Mouse (Mus musculus): Measurements from ENCODE around the gene Notch4. TPM values are rescaled to one million over a fixed set of nuclear protein-coding genes. Genes with fewer than 3 reads are reported as not detected.
A peak's percentile ranks its signal among the peaks of the same experiment; 100 is the strongest.

Gene Notch4
- polyA plus RNA-seq, 1 experiment from 2014 or later = 10.6 TPM

DNA sequence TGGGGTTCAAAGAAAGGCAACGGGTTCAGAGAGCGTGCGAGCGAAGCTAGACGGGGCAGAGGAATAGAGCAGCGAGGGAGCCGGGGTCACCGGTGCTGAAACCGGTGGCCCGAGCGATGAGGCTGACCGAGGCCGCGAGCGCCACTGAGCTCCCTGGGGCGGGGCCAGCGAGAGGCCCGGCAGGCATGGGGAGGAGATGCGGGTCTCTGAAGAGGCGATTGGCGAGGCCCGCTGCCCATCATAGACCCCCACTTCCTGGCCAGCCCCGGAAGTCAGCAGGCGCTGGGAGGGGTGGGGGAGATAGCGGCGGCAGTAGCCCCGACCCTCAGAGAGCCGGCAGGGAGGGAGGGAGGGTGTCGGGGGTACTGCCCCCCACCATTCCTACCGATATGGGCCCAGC lies 41.5 kb downstream of the Notch4 start:
- H3K4me3 ChIP-seq (replicated peaks; ENCODE audit: low read depth, low read length) = peak overlapping the region; percentile 88
- peaks cover 18% of the 10 kb centered on the region for H3K4me1 ChIP-seq (replicated peaks; ENCODE audit: insufficient read depth, low read length)
- peak overlapping the region; percentile 89 for H3K27ac ChIP-seq
- H3K27me3 ChIP-seq (ENCODE audit: insufficient read depth, low read length) = no peaks in the 10 kb centered on the region
- ATAC-seq (replicated peaks; ENCODE audit: low FRiP score, low read depth) = peak; percentile 33
- peak overlapping the region; percentile 95 for H3K9ac ChIP-seq (ENCODE audit: low read depth, low read length)
- TF ChIP-seq CTCF (IDR thresholded peaks at IDR 0.05; ENCODE audit: low read depth) = no peak
- peaks cover 7% of the 10 kb centered on the region; the same call in 1 of the 2 replicates for H3K36me3 ChIP-seq (ENCODE audit: insufficient read depth, low read length)
- H3K9me3 ChIP-seq (replicated peaks; ENCODE audit: low read length) = no peaks in the 10 kb centered on the region
- under 1% methylated on average over 30 of the region's 30 CpGs for WGBS
- peak overlapping the region; percentile 92 for H3K4me2 ChIP-seq (ENCODE audit: low read length)
- peak; percentile 97 for DNase-seq (ENCODE audit: low spot score)

GRCm38 (mm10) chr17:34606186-34607039 lies 42.3 kb downstream of the Notch4 start:
- H3K27ac ChIP-seq = peak overlapping the region; percentile 89
- H3K4me3 ChIP-seq (replicated peaks; ENCODE audit: low read depth, low read length) = peak overlapping the region; percentile 88
- peak overlapping the region; percentile 95 for H3K9ac ChIP-seq (ENCODE audit: low read depth, low read length)
- H3K36me3 ChIP-seq (ENCODE audit: insufficient read depth, low read length) = peaks cover 11% of the 10 kb centered on the region
- ATAC-seq (replicated peaks; ENCODE audit: low FRiP score, low read depth) = no peak
- H3K4me1 ChIP-seq (replicated peaks; ENCODE audit: insufficient read depth, low read length) = peaks cover 18% of the 10 kb centered on the region
- TF ChIP-seq CTCF (IDR thresholded peaks at IDR 0.05; ENCODE audit: low read depth) = no peak
- peak overlapping the region; percentile 92 for H3K4me2 ChIP-seq (ENCODE audit: low read length)
- WGBS = 9% methylated on average over 29 of the region's 32 CpGs
- no peaks in the 10 kb centered on the region for H3K27me3 ChIP-seq (ENCODE audit: insufficient read depth, low read length)
- no peaks in the 10 kb centered on the region for H3K9me3 ChIP-seq (replicated peaks; ENCODE audit: low read length)
- DNase-seq (ENCODE audit: low spot score) = peak; percentile 50

DNA sequence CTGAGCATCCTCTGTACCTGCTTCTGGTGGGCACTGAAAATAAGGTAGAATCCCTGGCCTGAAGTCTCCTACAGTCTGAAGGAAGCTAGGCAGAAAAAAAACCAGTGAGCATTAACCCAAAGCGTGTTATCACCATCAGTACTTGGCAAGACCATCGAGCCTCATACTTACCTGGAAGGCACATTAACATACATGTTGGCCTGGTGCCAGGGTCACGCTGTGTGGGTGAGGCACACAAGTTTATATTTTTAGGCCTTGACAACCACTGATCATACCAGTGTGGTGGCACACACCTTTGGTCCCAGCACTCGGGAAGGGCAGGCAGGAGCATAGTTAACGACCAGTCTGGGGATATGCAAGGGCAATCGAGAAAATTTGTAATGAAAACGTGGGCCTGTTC lies 43.9 kb downstream of the Notch4 start:
- DNase-seq (ENCODE audit: low spot score) = no peak
- Histone ChIP-seq H3K27me3 (ENCODE audit: insufficient read depth, low read length) (no peaks in the 10 kb centered on the region), H3K4me3 (replicated peaks; ENCODE audit: low read depth, low read length) (no peak overlapping the region), H3K4me2 (ENCODE audit: low read length) (no peak overlapping the region), H3K4me1 (replicated peaks; ENCODE audit: insufficient read depth, low read length) (peaks cover 16% of the 10 kb centered on the region), H3K36me3 (ENCODE audit: insufficient read depth, low read length) (peaks cover 22% of the 10 kb centered on the region), H3K27ac (peak overlapping the region; percentile 62), H3K9me3 (replicated peaks; ENCODE audit: low read length) (no peaks in the 10 kb centered on the region), H3K9ac (ENCODE audit: low read depth, low read length) (peak overlapping the region; percentile 18; the same call in 1 of the 2 replicates)
- no peak for ATAC-seq (replicated peaks; ENCODE audit: low FRiP score, low read depth)
- 60% methylated on average over 7 of the region's 7 CpGs for WGBS
- TF ChIP-seq CTCF (IDR thresholded peaks at IDR 0.05; ENCODE audit: low read depth) = no peak

- no peak for TF ChIP-seq CTCF (IDR thresholded peaks at IDR 0.05; ENCODE audit: low read depth)
- no peak for ATAC-seq (replicated peaks; ENCODE audit: low FRiP score, low read depth)
- DNase-seq (ENCODE audit: low spot score) = no peak
- Histone ChIP-seq H3K36me3 (ENCODE audit: insufficient read depth, low read length) (peaks cover 42% of the 10 kb centered on the region), H3K9me3 (replicated peaks; ENCODE audit: low read length) (no peaks in the 10 kb centered on the region), H3K4me1 (replicated peaks; ENCODE audit: insufficient read depth, low read length) (peaks cover 16% of the 10 kb centered on the region; the same call in 1 of the 2 replicates), H3K9ac (ENCODE audit: low read depth, low read length) (no peak overlapping the region), H3K4me3 (replicated peaks; ENCODE audit: low read depth, low read length) (no peak overlapping the region), H3K27ac (no peak overlapping the region), H3K4me2 (ENCODE audit: low read length) (no peak overlapping the region), H3K27me3 (ENCODE audit: insufficient read depth, low read length) (no peaks in the 10 kb centered on the region)
- 87% methylated on average over 8 of the region's 8 CpGs for WGBS
Measured at GRCm38 (mm10) chr17:34611050-34611449, 47.0 kb downstream of the Notch4 start.

GRCm38 (mm10) chr17:34613054-34613645 lies 49.1 kb downstream of the Notch4 start:
- Histone ChIP-seq H3K36me3 (ENCODE audit: insufficient read depth, low read length) (peaks cover 51% of the 10 kb centered on the region), H3K27ac (no peak overlapping the region; the same call in 1 of the 2 replicates), H3K9me3 (replicated peaks; ENCODE audit: low read length) (no peaks in the 10 kb centered on the region), H3K4me3 (replicated peaks; ENCODE audit: low read depth, low read length) (no peak overlapping the region), H3K4me2 (ENCODE audit: low read length) (no peak overlapping the region), H3K27me3 (ENCODE audit: insufficient read depth, low read length) (no peaks in the 10 kb centered on the region), H3K4me1 (replicated peaks; ENCODE audit: insufficient read depth, low read length) (0 out of 2 replicates have a peak, but pooled peaks cover 5% of the 10 kb centered on the region), H3K9ac (ENCODE audit: low read depth, low read length) (no peak overlapping the region)
- ATAC-seq (replicated peaks; ENCODE audit: low FRiP score, low read depth) (no peak), DNase-seq (ENCODE audit: low spot score) (no peak)
- WGBS = 78% methylated on average over 10 of the region's 11 CpGs
- TF ChIP-seq CTCF (IDR thresholded peaks at IDR 0.05; ENCODE audit: low read depth) = no peak

- no peak overlapping the region for H3K4me2 ChIP-seq (ENCODE audit: low read length)
- H3K4me1 ChIP-seq (replicated peaks; ENCODE audit: insufficient read depth, low read length) = no peaks in the 10 kb centered on the region
- no peak overlapping the region for H3K9ac ChIP-seq (ENCODE audit: low read depth, low read length)
- 91% methylated on average over 10 of the region's 10 CpGs for WGBS
- H3K36me3 ChIP-seq (ENCODE audit: insufficient read depth, low read length) = peaks cover 51% of the 10 kb centered on the region
- H3K4me3 ChIP-seq (replicated peaks; ENCODE audit: low read depth, low read length) = no peak overlapping the region
- H3K9me3 ChIP-seq (replicated peaks; ENCODE audit: low read length) = no peaks in the 10 kb centered on the region
- no peak for TF ChIP-seq CTCF (IDR thresholded peaks at IDR 0.05; ENCODE audit: low read depth)
- no peaks in the 10 kb centered on the region for H3K27me3 ChIP-seq (ENCODE audit: insufficient read depth, low read length)
- DNase-seq (ENCODE audit: low spot score) = no peak
- no peak overlapping the region for H3K27ac ChIP-seq
- ATAC-seq (replicated peaks; ENCODE audit: low FRiP score, low read depth) = no peak
Measured at GRCm38 (mm10) chr17:34613830-34614229, 49.8 kb downstream of the Notch4 start.

Data from kidney, postnatal 0 days (tissue).